Mouse (Mus musculus) embryonic facial prominence, embryonic 15.5 days (tissue): ENCODE data around the gene Smco3. TPM values are rescaled to one million over a fixed set of nuclear protein-coding genes. Genes with fewer than 3 reads are reported as not detected.
"Not testable (repeated sequence)": the region's sequence is repeated elsewhere in the genome, so short reads cannot be mapped to it uniquely, and the experiment has no call there.

Experiments
- ATAC-seq: fragments of 200-750 bp; cut with Nextera tagmentation; 2 replicates; pipeline ENCODE4 v1.8.0; 2017; ENCODE audit warnings: low read depth, moderate TSS enrichment; ENCODE audit not compliant: insufficient number of reproducible peaks, low FRiP score, low TSS enrichment
- H3K27ac ChIP-seq: fragments of 300-500 bp; sonication (generic); replicated peaks from 2 replicates; pipeline ENCODE4 v1.5.1; 2015; ENCODE audit warnings: mild to moderate bottlenecking, inconsistent platforms
- H3K27me3 ChIP-seq: fragments of 300-500 bp; sonication (generic); 2 replicates; pipeline ENCODE4 v1.6.1; 2015; ENCODE audit warnings: inconsistent platforms
- H3K36me3 ChIP-seq: fragments of 300-500 bp; sonication (generic); 2 replicates; pipeline ENCODE4 v1.6.1; 2015; ENCODE audit warnings: mild to moderate bottlenecking, inconsistent platforms
- H3K4me1 ChIP-seq: fragments of 300-500 bp; sonication (generic); 2 replicates; pipeline ENCODE4 v1.6.1; 2015; ENCODE audit warnings: inconsistent platforms
- H3K4me2 ChIP-seq: fragments of 300-500 bp; sonication (generic); replicated peaks from 2 replicates; pipeline ENCODE4 v1.6.1; 2015; ENCODE audit warnings: mild to moderate bottlenecking, inconsistent platforms
- H3K4me3 ChIP-seq: fragments of 300-500 bp; sonication (generic); replicated peaks from 2 replicates; pipeline ENCODE4 v1.5.1; 2015; ENCODE audit warnings: mild to moderate bottlenecking, inconsistent platforms
- H3K9ac ChIP-seq: fragments of 300-500 bp; sonication (generic); 2 replicates; pipeline ENCODE4 v1.6.1; 2015; ENCODE audit warnings: inconsistent platforms
- H3K9me3 ChIP-seq: fragments of 300-500 bp; sonication (generic); replicated peaks from 2 replicates; pipeline ENCODE4 v1.6.1; 2016; ENCODE audit warnings: inconsistent platforms
- WGBS: fragments of 180-500 bp; shearing (Covaris S2); methylation state at CpG from one replicate; pipeline ENCODE4 v1.1.7; 2015; 5-methylcytosine and 5-hydroxymethylcytosine counted together
- polyA plus RNA-seq: library from polyadenylated mRNA; unstranded; fragments of >200 nt; fragmentation: Nextera tagmentation; extraction: Ambion mirVana; gene quantifications from 2 replicates; pipeline ENCODE4 v1.2.1, GENCODE M21; 2015

Smco3 gene
- polyA plus RNA-seq, result 2.1 and 2.5 TPM in 2 replicates

GRCm38 (mm10) chr6:136835352-136835751 is at the start of gene Smco3:
Gene Smco3 (minus strand): TSS chr6:136835452.
- no peak within 1 kb of the TSS for H3K9ac ChIP-seq
- H3K36me3 ChIP-seq, result no peaks in the 10 kb centered on the region
- 0 out of 2 replicates have a peak, but pooled peaks cover 6% of the 10 kb centered on the region for H3K4me1 ChIP-seq
- ATAC-seq, result no peak
- no peaks in the 10 kb centered on the region for H3K9me3 ChIP-seq
- H3K4me3 ChIP-seq, result peak within 1 kb of the TSS; percentile 2; the same call in 1 of the 2 replicates
- no peak within 1 kb of the TSS for H3K27ac ChIP-seq
- H3K4me2 ChIP-seq, result no peak within 1 kb of the TSS
- 28% methylated on average over 4 of the region's 4 CpGs for WGBS
- peaks cover 4% of the 10 kb centered on the region; the same call in 1 of the 2 replicates for H3K27me3 ChIP-seq

- WGBS, result 50% methylated on average over 1 of the region's 1 CpGs
- H3K27me3 ChIP-seq, H3K4me2 ChIP-seq, H3K36me3 ChIP-seq, H3K9me3 ChIP-seq, H3K9ac ChIP-seq, H3K4me3 ChIP-seq, H3K27ac ChIP-seq, ATAC-seq: not testable (repeated sequence)
- peaks cover 11% of the 10 kb centered on the region; the same call in 1 of the 2 replicates for H3K4me1 ChIP-seq
Observed at GRCm38 (mm10) chr6:136884766-136885165, 49.5 kb upstream of the Smco3 start.

- Histone ChIP-seq H3K27ac (no peak overlapping the region), H3K9ac (no peak overlapping the region), H3K4me1 (peaks cover 11% of the 10 kb centered on the region; the same call in 1 of the 2 replicates), H3K4me3 (no peak overlapping the region), H3K9me3 (no peaks in the 10 kb centered on the region), H3K36me3 (no peaks in the 10 kb centered on the region), H3K27me3 (no peaks in the 10 kb centered on the region), H3K4me2 (no peak overlapping the region)
- 96% methylated on average over 6 of the region's 6 CpGs for WGBS
- ATAC-seq, result no peak
Observed at GRCm38 (mm10) chr6:136883961-136884360, 48.7 kb upstream of the Smco3 start.

GRCm38 (mm10) chr6:136883431-136883915 is 48.2 kb upstream of the Smco3 start:
- Histone ChIP-seq H3K4me3 (no peak overlapping the region), H3K27ac (no peak overlapping the region), H3K36me3 (no peaks in the 10 kb centered on the region), H3K9me3 (no peaks in the 10 kb centered on the region), H3K4me1 (peaks cover 11% of the 10 kb centered on the region; the same call in 1 of the 2 replicates), H3K4me2 (no peak overlapping the region), H3K27me3 (no peaks in the 10 kb centered on the region), H3K9ac (no peak overlapping the region)
- no peak for ATAC-seq
- 71% methylated on average over 3 of the region's 3 CpGs for WGBS

GRCm38 (mm10) chr6:136881678-136882077 is 46.4 kb upstream of the Smco3 start:
- Histone ChIP-seq H3K9ac (no peak overlapping the region), H3K27ac (no peak overlapping the region), H3K4me3 (no peak overlapping the region), H3K4me1 (peaks cover 11% of the 10 kb centered on the region; the same call in 1 of the 2 replicates), H3K9me3 (no peaks in the 10 kb centered on the region), H3K27me3 (no peaks in the 10 kb centered on the region), H3K36me3 (no peaks in the 10 kb centered on the region), H3K4me2 (no peak overlapping the region)
- ATAC-seq, result no peak
- 33% methylated on average over 8 of the region's 8 CpGs for WGBS

GRCm38 (mm10) chr6:136875670-136876069 is 40.4 kb upstream of the Smco3 start, which contains the start of gene Mgp:
Gene Mgp (minus strand): TSS chr6:136875823.
- 18% methylated on average over 9 of the region's 9 CpGs for WGBS
- H3K36me3 ChIP-seq, result no peaks in the 10 kb centered on the region
- H3K4me2 ChIP-seq, result peak within 1 kb of the TSS; percentile 45
- peak; percentile 87 for ATAC-seq
- H3K4me3 ChIP-seq, result peak within 1 kb of the TSS; percentile 41
- peak within 1 kb of the TSS; percentile 78 for H3K27ac ChIP-seq
- H3K4me1 ChIP-seq, result peaks cover 22% of the 10 kb centered on the region
- H3K27me3 ChIP-seq, result no peaks in the 10 kb centered on the region
- H3K9me3 ChIP-seq, result no peaks in the 10 kb centered on the region
- H3K9ac ChIP-seq, result peak within 1 kb of the TSS; percentile 21; the same call in 1 of the 2 replicates

GRCm38 (mm10) chr6:136874599-136874998 is 39.3 kb upstream of the Smco3 start:
- H3K4me3 ChIP-seq, result peak overlapping the region; percentile 26
- peak overlapping the region; percentile 71 for H3K27ac ChIP-seq
- no peaks in the 10 kb centered on the region for H3K27me3 ChIP-seq
- peaks cover 22% of the 10 kb centered on the region for H3K4me1 ChIP-seq
- H3K4me2 ChIP-seq, result peak overlapping the region; percentile 18
- 0 out of 2 replicates have a peak overlapping the region, but pooled peaks have one; percentile 9 for H3K9ac ChIP-seq
- ATAC-seq, result no peak
- H3K36me3 ChIP-seq, result no peaks in the 10 kb centered on the region
- 9% methylated on average over 8 of the region's 8 CpGs for WGBS
- no peaks in the 10 kb centered on the region for H3K9me3 ChIP-seq

- WGBS, result 50% methylated on average over 5 of the region's 5 CpGs
- no peak overlapping the region for H3K4me3 ChIP-seq
- H3K4me2 ChIP-seq, result no peak overlapping the region
- H3K36me3 ChIP-seq, result no peaks in the 10 kb centered on the region
- H3K27ac ChIP-seq, result no peak overlapping the region
- H3K27me3 ChIP-seq, result no peaks in the 10 kb centered on the region
- no peak for ATAC-seq
- no peak overlapping the region for H3K9ac ChIP-seq
- H3K4me1 ChIP-seq, result 0 out of 2 replicates have a peak, but pooled peaks cover 2% of the 10 kb centered on the region
- H3K9me3 ChIP-seq, result no peaks in the 10 kb centered on the region
Observed at GRCm38 (mm10) chr6:136868921-136869320, 33.7 kb upstream of the Smco3 start.

- no peak for ATAC-seq
- H3K36me3 ChIP-seq, result no peaks in the 10 kb centered on the region
- H3K27ac ChIP-seq, result no peak overlapping the region
- H3K4me1 ChIP-seq, result peaks cover 2% of the 10 kb centered on the region
- H3K9ac ChIP-seq, result no peak overlapping the region
- H3K9me3 ChIP-seq, result no peaks in the 10 kb centered on the region
- no peak overlapping the region for H3K4me2 ChIP-seq
- H3K27me3 ChIP-seq, result no peaks in the 10 kb centered on the region
- 72% methylated on average over 4 of the region's 4 CpGs for WGBS
- H3K4me3 ChIP-seq, result no peak overlapping the region
Observed at GRCm38 (mm10) chr6:136866150-136866549, 30.9 kb upstream of the Smco3 start.

GRCm38 (mm10) chr6:136865360-136865759 is 30.1 kb upstream of the Smco3 start:
- Histone ChIP-seq H3K9me3 (no peaks in the 10 kb centered on the region), H3K4me2 (no peak overlapping the region), H3K9ac (no peak overlapping the region), H3K27me3 (no peaks in the 10 kb centered on the region), H3K36me3 (no peaks in the 10 kb centered on the region), H3K4me3 (no peak overlapping the region), H3K4me1 (peaks cover 3% of the 10 kb centered on the region), H3K27ac (no peak overlapping the region)
- ATAC-seq, result no peak
- WGBS, result 94% methylated on average over 5 of the region's 5 CpGs

GRCm38 (mm10) chr6:136861020-136861419 is 25.8 kb upstream of the Smco3 start:
- H3K27ac ChIP-seq, result 0 out of 2 replicates have a peak overlapping the region, but pooled peaks have one; percentile 22

GRCm38 (mm10) chr6:136858420-136858819 is 23.2 kb upstream of the Smco3 start:
- Histone ChIP-seq H3K27me3 (no peaks in the 10 kb centered on the region), H3K4me3 (no peak overlapping the region), H3K27ac (no peak overlapping the region), H3K9me3 (no peaks in the 10 kb centered on the region), H3K4me1 (peaks cover 17% of the 10 kb centered on the region), H3K4me2 (no peak overlapping the region), H3K9ac (no peak overlapping the region), H3K36me3 (no peaks in the 10 kb centered on the region)
- 67% methylated on average over 8 of the region's 8 CpGs for WGBS
- no peak for ATAC-seq

More at GRCm38 (mm10) chr6:136861020-136861419, 25.8 kb upstream of the Smco3 start:
- Histone ChIP-seq H3K9me3 (no peaks in the 10 kb centered on the region), H3K36me3 (no peaks in the 10 kb centered on the region), H3K4me1 (peaks cover 17% of the 10 kb centered on the region), H3K4me2 (no peak overlapping the region), H3K27me3 (no peaks in the 10 kb centered on the region), H3K4me3 (no peak overlapping the region), H3K9ac (no peak overlapping the region)
- no peak for ATAC-seq
- WGBS, result 38% methylated on average over 9 of the region's 9 CpGs
